Mouse (Mus musculus): ENCODE measurements at regions not wholly inside any gene's neighbourhood (a gene's known extent, or its start where the extent isn't known, plus 50 kb on each side); places are given as distances from the start of the nearest gene placed in this dataset.

DNA sequence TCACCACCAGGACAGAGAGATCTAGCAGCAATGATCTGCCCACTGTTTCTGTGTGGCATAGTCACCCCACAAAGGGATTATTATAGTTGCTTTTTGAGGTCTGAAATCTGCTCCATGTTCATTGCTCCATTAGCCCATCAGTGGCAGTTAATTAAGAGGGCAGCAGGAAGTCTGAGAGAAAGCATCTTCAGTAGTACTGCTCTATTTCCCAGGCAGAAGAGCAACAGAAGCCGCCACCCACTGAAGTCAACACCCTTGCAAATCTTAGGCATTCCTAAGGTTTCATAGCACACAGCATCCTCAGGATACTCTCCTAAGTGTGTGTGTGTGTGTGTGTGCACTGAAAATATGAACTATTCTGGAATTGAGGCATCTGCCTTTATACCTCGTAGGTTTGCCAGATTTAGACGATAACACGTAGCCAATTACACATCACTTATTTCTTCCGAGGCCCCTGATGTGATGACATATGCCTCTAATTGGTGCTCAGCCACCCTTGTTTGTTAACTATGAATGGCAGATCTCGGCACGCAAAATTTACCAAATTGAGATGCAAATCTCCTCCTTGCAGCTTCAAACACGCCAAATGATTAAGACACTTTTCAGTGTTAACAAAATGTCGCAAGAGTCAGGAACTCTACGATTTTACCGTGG is 161.0 kb upstream of the Lyplal1 start:
- intact Hi-C loops (cut with DNase I), result no loop called here
- H3K4me3 ChIP-seq, result no peak overlapping the region
- DNase-seq, result no peak
- H3K27ac ChIP-seq, result no peak overlapping the region
- no peak for TF ChIP-seq CTCF (IDR thresholded peaks at IDR 0.05)

DNA sequence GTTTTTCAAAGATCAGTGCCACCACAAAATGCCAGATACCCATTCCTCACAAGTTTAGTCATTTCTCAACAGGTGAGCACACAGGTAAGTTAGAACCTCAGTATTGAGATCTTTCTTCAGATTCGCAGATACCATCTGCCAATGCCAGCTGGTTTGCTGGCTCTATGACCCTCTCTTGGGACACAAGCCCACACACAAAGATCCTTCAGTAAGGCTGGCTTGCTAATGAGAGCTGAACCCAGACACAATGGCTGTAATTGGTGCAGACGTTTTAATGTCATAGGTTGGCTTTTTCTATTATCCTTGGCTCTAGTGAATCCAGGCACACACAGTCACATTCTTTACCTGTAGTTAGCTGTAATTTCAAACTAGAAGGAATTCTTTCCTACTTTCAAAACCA is 154.3 kb upstream of the Lyplal1 start:
- intact Hi-C loops (cut with DNase I), result no loop called here
- H3K4me3 ChIP-seq, result no peak overlapping the region
- H3K27ac ChIP-seq, result no peak overlapping the region
- TF ChIP-seq CTCF (IDR thresholded peaks at IDR 0.05), result no peak
- DNase-seq, result no peak

DNA sequence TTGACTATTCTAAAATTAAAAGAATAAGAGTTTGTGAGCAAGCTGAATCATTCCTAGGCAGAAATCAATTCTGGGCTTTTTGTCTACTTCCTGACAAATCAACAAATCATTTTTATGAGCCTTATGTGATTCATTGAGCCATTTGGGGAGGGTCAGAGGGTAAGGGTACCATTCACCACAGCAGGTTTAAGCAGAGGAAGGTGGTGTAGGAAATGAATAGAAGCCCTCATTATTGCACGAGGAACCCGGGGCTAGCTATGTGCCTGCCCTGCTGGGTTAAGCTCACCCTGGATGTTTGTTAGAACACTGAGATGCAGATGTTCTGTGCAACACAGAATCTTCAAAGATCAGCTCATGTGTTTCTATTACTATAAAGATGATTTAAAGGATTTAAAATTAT is 150.2 kb upstream of the Lyplal1 start:
- Histone ChIP-seq H3K4me3 (no peak overlapping the region), H3K27ac (no peak overlapping the region)
- intact Hi-C loops (cut with DNase I), result no loop called here
- TF ChIP-seq CTCF (IDR thresholded peaks at IDR 0.05), result no peak
- DNase-seq, result no peak

DNA sequence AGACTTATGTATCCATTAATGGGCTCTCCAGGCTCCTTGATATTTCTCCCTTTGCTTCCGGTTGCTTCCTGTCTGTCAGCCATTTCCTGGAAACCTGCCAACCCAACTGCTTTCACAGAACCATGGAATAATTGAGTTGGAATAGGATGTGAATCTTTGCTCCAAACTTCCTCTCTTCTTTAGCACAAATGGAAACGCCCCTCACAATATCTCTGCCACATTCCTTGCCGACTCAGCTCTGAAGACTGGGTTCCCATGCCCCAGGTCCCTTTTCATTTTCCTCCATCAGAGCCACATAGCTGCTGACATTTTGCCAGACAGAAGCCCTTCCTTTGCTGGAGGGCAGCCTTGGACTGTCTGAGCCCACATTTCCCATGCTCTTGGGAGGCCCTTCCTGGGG is 147.5 kb upstream of the Lyplal1 start:
- intact Hi-C loops (cut with DNase I), result no loop called here

DNA sequence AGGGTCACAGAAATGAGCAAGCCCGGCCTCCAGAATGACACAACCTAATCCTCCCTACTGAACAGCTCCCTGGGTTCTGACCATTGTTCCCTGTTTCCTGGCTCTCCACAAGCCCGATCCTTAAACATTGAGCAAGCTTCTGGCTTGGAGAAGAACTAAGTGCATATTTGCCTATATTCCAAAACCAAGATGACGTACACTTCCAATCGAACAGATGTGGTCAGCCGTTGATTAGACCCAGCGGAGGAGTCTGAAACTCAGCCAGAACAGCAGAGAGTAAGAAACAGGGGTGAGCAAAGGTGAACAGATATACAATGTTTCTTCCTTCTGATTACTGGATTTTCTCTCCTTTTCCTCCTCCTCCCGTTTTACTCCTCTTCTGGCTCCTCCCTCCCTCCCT is 146.8 kb upstream of the Lyplal1 start:
- no peak overlapping the region for H3K4me3 ChIP-seq
- intact Hi-C loops (cut with DNase I), result no loop called here
- DNase-seq, result peak; percentile 39
- peak overlapping the region; percentile 67 for H3K27ac ChIP-seq
- no peak for TF ChIP-seq CTCF (IDR thresholded peaks at IDR 0.05)

More for the DNA sequence above, 147.5 kb upstream of the Lyplal1 start:
- Histone ChIP-seq H3K4me3 (no peak overlapping the region), H3K27ac (peak overlapping the region; percentile 68)
- DNase-seq, result peak; percentile 37
- TF ChIP-seq CTCF (IDR thresholded peaks at IDR 0.05), result no peak

DNA sequence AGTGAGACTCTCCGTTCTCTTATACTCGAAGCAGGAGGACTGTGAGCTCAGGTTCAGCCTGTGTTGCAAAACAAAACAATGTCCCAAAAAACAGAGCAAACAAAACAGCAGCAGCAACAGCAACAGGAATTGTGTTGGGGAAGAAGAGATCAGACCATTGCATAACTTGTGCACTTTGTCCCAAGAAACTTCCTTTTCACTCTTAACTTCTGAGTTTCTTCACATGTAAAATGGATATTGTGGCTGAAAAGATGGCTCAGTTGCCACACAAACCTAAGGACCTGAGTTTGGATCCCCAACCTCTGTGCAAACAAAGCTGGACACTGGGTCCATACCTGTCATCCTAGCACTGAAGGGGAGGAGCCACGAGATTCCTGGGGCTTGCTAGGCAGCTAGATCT is 146.1 kb upstream of the Lyplal1 start:
- intact Hi-C loops (cut with DNase I), result no loop called here
- Histone ChIP-seq H3K27ac (peak overlapping the region; percentile 67), H3K4me3 (no peak overlapping the region)
- TF ChIP-seq CTCF (IDR thresholded peaks at IDR 0.05), result no peak
- DNase-seq, result no peak

DNA sequence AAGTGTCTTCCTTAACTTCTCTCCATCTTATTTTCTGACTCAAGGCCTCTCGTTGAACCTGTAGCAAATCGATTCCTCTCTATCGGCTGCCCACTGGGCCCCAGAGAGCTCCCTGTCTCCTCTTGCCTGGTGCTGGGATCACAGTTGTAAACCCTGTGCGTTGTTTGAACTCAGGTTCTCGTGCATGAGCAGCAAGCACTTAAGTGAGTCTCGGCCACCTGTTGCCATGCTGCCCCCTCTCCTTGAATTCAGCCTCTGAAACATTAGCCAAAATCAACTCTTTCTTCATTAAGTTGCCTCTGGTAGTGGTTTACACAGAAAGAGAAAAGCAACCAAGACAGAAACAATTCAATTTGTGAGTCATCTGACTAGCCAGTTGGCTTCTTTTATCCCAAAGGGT is 144.9 kb upstream of the Lyplal1 start:
- TF ChIP-seq CTCF (IDR thresholded peaks at IDR 0.05), result no peak
- intact Hi-C loops (cut with DNase I), result no loop called here
- no peak overlapping the region for H3K4me3 ChIP-seq
- DNase-seq, result no peak
- peak overlapping the region; percentile 72 for H3K27ac ChIP-seq

DNA sequence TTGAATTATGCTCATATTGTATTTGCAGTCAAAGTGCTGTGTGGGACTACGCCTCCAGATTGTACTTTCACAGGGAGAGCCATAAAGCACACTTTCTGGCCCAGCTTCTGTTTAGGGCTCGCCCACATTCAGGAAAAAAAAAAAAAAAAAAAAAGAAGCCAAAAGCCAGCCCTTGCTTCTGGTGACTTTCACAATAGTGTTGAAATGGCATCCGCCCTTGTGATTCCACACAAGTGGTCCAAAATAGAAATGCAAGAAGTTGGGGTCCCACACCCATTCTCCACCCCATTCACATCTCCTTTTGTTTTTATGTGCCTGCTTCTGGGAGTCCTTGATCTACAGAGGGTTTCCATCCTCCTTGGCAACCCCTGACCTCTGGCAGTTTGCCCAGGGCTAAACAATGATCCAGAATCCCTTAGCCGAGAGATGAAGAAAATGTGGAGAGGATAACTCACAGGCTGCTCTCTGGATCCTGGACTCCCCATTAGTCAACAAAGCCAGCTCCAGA is 144.3 kb upstream of the Lyplal1 start:
- intact Hi-C loops (cut with DNase I), result no loop called here
- DNase-seq, result peak; percentile 80
- no peak for TF ChIP-seq CTCF (IDR thresholded peaks at IDR 0.05)
- H3K4me3 ChIP-seq, result no peak overlapping the region
- peak overlapping the region; percentile 75 for H3K27ac ChIP-seq

DNA sequence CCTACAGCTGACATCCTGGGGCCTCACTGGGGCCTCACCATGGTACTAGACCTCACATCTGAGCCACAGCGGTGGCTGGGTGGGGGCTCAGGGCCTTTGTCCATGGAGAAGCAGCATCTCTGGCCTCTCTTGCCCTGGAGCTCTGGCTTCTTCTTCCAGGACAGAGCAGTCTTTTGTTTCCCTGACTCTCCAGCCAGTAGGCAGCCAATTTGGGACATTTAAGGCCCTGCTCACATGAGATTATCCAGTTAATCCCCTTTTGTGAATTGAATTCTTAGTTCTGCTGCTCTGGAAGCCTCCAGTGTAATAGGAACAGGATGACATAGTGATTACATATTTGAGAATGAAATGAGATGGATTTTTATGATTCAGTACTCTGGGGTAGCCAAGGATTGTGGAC is 140.5 kb upstream of the Lyplal1 start:
- H3K4me3 ChIP-seq, result no peak overlapping the region
- no peak for DNase-seq
- H3K27ac ChIP-seq, result no peak overlapping the region
- no peak for TF ChIP-seq CTCF (IDR thresholded peaks at IDR 0.05)
- intact Hi-C loops (cut with DNase I), result no loop called here

DNA sequence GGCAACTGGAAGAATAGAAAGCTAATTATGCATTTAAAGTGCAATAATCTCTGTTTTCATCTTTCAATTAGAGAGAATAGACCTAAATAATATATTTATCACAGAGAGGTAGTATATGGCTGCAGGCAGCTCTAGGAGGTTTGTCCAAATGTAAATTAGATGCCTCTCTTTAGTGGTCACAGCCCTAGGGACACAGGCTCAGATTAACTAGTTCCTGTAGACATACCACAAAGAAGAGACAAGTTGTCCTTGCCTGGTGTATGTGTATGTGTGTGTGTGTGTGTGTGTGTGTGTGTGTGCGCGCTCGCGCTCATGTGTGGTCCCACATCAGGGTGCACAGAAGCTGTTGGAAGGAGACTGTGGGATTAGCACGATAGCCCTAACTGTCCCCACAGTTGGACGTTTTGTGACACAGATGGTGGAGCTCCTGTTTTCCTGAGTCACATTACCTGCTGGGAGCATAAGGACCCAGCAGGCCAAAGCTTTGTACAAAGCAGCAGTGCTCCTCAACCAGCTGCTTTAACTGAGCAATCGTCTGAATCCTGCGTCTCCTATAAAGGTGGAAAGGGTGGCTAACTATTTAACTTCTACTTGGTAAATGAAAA is 138.5 kb upstream of the Lyplal1 start:
- intact Hi-C loops (cut with DNase I), result no loop called here
- Histone ChIP-seq H3K4me3 (no peak overlapping the region), H3K27ac (no peak overlapping the region)
- no peak for TF ChIP-seq CTCF (IDR thresholded peaks at IDR 0.05)
- no peak for DNase-seq

DNA sequence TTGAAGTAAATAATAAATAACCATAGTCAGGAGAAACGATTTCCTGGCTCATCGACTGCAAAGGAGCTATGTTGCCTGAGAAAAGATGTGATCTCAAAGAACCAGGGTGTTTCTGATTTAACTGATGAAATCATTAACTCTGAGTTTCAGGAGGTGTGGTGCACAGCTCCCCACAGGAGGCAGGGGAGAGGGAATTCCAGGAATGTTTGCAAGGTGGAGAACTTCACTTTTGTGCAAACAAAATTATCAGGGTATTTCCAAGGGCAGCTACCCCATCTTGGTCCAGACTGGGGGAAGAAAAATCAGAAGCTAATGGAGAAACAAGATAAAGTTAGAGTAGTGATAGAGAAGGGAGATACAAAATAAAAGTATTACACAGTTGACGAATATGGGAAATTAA is 137.4 kb upstream of the Lyplal1 start:
- DNase-seq, result no peak
- no peak overlapping the region for H3K4me3 ChIP-seq
- no peak for TF ChIP-seq CTCF (IDR thresholded peaks at IDR 0.05)
- H3K27ac ChIP-seq, result no peak overlapping the region
- intact Hi-C loops (cut with DNase I), result no loop called here

DNA sequence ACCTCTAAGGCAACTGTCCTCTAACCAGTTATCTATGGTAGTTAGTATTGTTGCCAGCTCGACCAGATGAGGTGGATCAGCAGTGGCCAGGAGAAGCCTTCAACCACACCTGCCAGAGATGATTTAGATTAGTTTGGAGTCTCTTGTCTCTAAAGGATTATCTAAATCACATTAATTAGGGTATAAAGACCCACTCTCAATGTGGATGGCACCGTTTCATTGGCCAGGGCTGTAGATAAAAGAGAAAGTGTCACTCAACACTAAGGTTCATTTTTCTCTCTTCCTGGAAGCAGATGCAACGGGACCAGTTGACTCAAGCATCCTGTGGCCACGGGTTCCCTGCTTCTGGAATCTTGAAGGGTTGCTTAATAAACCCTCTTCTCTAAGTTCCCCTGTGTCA is 135.4 kb upstream of the Lyplal1 start:
- Histone ChIP-seq H3K27ac (no peak overlapping the region), H3K4me3 (no peak overlapping the region)
- no peak for DNase-seq
- intact Hi-C loops (cut with DNase I), result no loop called here
- TF ChIP-seq CTCF (IDR thresholded peaks at IDR 0.05), result no peak

DNA sequence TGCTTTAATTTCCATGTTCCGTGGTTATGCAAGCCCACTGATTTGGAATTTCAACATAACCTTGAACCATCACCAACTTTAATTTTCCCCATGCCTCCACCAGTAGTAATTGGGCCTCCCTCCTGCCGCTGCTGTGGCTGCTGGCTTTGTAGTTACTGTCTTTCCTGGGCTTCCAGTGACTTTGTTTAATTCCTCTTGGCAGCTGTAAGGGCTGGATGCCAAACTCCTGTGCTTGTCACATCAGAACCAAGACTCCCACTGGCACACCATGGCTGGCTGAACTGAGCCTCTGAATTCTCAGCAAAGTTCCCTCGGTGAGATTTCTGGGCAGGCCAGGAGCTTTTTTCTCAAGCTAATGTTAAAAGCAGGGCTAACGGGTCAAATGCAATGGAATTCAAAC is 133.2 kb upstream of the Lyplal1 start:
- intact Hi-C loops (cut with DNase I), result no loop called here
- Histone ChIP-seq H3K27ac (peak overlapping the region; percentile 28; the same call in 1 of the 2 replicates), H3K4me3 (no peak overlapping the region)
- DNase-seq, result peak; percentile 55
- no peak for TF ChIP-seq CTCF (IDR thresholded peaks at IDR 0.05)

DNA sequence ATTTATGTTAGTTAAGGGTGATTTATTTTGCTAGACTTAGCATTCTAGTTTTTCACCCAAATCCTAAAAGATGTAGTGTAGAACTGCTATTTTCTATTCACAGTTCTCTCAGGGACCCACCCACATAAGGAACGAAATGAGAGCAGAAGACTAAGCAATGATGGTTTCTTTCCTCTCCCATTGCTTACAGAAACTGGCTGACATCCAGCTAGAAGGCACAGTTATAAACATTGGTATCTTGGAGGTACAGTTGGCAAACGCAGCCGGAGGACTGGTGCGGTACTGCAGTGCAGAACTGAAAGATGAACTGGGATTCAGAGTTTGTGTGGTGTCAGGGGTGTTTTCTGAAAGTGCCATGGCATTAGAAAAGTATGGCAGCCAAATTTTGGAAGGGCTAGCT is 132.1 kb upstream of the Lyplal1 start:
- Histone ChIP-seq H3K4me3 (no peak overlapping the region), H3K27ac (no peak overlapping the region)
- no peak for DNase-seq
- intact Hi-C loops (cut with DNase I), result no loop called here
- no peak for TF ChIP-seq CTCF (IDR thresholded peaks at IDR 0.05)
